Mouse (Mus musculus) G1E (cell line): ENCODE measurements around the gene B3galnt2. TPM values are rescaled to one million over a fixed set of nuclear protein-coding genes. Genes with fewer than 3 reads are reported as not detected.
"Not testable (repeated sequence)": the region's sequence is repeated elsewhere in the genome, so short reads cannot be mapped to it uniquely, and the experiment has no call there.

Source experiments
- ATAC-seq: 2 replicates; pipeline ENCODE4 v1.8.0; 2016; ENCODE audit warnings: mild to moderate bottlenecking; ENCODE audit not compliant: insufficient number of reproducible peaks, poor library complexity, low FRiP score, severe bottlenecking; ENCODE audit errors: extremely low read depth
- DNase-seq: peaks from one replicate; pipeline ENCODE4 v3.0.0; 2012; ENCODE audit warnings: low spot score
- H3K27me3 ChIP-seq: 2 replicates; pipeline ENCODE4 v1.6.1; 2012; ENCODE audit warnings: mild to moderate bottlenecking, low read length, inconsistent platforms; ENCODE audit not compliant: insufficient read depth
- H3K36me3 ChIP-seq: replicated peaks from 2 replicates; pipeline ENCODE3; 2012; ENCODE audit warnings: mild to moderate bottlenecking, inconsistent platforms
- H3K4me1 ChIP-seq: 2 replicates; pipeline ENCODE4 v1.6.1; 2012; ENCODE audit warnings: low read depth, low read length, inconsistent platforms, mixed read lengths; ENCODE audit not compliant: insufficient read depth
- H3K4me3 ChIP-seq: 2 replicates; pipeline ENCODE4 v1.5.1; 2012; ENCODE audit warnings: low read depth, mild to moderate bottlenecking, inconsistent platforms, low read length, moderate library complexity, mixed read lengths
- H3K9me3 ChIP-seq: replicated peaks from 2 replicates; pipeline ENCODE4 v1.6.1; 2012; ENCODE audit warnings: inconsistent platforms
- CTCF ChIP-seq: IDR thresholded peaks from 2 replicates; pipeline ENCODE4 v1.5.1; 2012; ENCODE audit warnings: low read depth, low read length, inconsistent platforms, mixed read lengths
- GATA1 ChIP-seq: IDR thresholded peaks from 2 replicates; pipeline ENCODE4 v1.6.1; 2012; ENCODE audit warnings: borderline replicate concordance, low read length, inconsistent platforms, mixed read lengths
- GATA2 ChIP-seq: IDR thresholded peaks from 2 replicates; pipeline ENCODE4 v1.6.1; 2012; ENCODE audit warnings: low read depth, low read length, inconsistent platforms, borderline replicate concordance
- POLR2AphosphoS5 ChIP-seq: IDR thresholded peaks from 2 replicates; pipeline ENCODE4 v1.6.1; 2012; ENCODE audit warnings: low read depth, low read length, inconsistent platforms; ENCODE audit not compliant: insufficient replicate concordance
- TAL1 ChIP-seq: conservative IDR thresholded peaks from 2 replicates; pipeline ENCODE4 v1.6.1; 2012; ENCODE audit warnings: low read depth, low read length, inconsistent platforms, mixed read lengths
- polyA plus RNA-seq: library from polyadenylated mRNA; stranded (reverse); fragments of >175 nt; gene quantifications from 2 replicates; pipeline ENCODE4 v1.2.3, GENCODE M21; 2012
- total RNA-seq, 2 experiments: library from RNA; stranded (forward) in 1 of 2; stranded (reverse) in 1 of 2; fragments of 200-1000 nt in 1 of 2; fragments of >200 nt in 1 of 2; fragmentation: Nextera tagmentation in 1 of 2; gene quantifications; 2 replicates each; pipeline ENCODE4 v1.2.3; 2014 to 2017

The B3galnt2 gene
- total and polyA plus RNA-seq, 3 experiments = 59.1 to 101 (median 73.3) TPM

DNA sequence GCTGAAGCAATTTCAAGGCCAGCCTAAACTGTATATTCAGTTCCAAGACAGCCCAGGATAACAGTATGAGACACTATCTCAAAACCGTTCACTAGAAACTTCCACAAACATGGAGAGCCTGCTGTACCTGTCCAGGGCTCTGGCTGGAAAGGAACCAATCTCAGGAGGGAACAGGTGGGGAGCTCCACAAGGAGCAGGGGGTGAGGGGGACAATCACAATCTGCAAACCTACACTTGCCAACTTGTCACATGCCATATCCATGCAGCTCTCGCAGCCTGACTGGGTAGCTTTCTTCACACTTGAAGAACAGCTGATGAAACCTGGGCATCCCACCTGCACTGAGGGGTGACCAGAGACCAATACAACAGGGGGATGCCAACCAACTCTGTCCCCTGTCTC, 59.7 kb downstream of the B3galnt2 start:
- peaks cover 95% of the 10 kb centered on the region for H3K36me3 ChIP-seq
- no peak overlapping the region for H3K4me3 ChIP-seq
- no peak for DNase-seq
- TF ChIP-seq POLR2AphosphoS5 (no peak), CTCF (no peak), GATA1 (no peak), TAL1 (no peak), GATA2 (no peak)
- ATAC-seq = no peak
- H3K9me3 ChIP-seq = no peaks in the 10 kb centered on the region
- H3K4me1 ChIP-seq = peaks cover 8% of the 10 kb centered on the region; the same call in 1 of the 2 replicates
- no peaks in the 10 kb centered on the region for H3K27me3 ChIP-seq

DNA sequence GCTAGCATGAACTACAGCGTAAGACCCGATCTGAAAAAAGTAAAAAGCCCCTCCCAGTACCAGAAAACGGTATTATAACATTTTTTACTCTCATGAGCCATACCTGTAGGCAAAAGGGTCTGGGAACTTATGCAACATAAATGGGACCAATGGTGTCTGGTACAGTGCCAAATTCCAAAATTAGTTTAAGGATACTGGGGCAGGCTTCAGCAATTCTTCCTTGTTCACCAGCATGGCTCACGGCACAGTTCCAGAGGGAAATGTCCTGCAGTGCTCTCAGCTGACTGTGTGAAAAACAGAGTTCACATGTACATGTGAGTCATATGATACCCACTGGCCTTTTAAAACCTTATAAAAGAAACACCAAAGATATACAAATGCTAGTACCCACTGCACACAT, 60.3 kb downstream of the B3galnt2 start:
- ATAC-seq = no peak
- Histone ChIP-seq H3K27me3 (no peaks in the 10 kb centered on the region), H3K36me3 (peaks cover 95% of the 10 kb centered on the region), H3K9me3 (no peaks in the 10 kb centered on the region), H3K4me1 (peaks cover 10% of the 10 kb centered on the region; the same call in 1 of the 2 replicates), H3K4me3 (no peak overlapping the region)
- no peak for DNase-seq
- TF ChIP-seq TAL1 = no peak

DNA sequence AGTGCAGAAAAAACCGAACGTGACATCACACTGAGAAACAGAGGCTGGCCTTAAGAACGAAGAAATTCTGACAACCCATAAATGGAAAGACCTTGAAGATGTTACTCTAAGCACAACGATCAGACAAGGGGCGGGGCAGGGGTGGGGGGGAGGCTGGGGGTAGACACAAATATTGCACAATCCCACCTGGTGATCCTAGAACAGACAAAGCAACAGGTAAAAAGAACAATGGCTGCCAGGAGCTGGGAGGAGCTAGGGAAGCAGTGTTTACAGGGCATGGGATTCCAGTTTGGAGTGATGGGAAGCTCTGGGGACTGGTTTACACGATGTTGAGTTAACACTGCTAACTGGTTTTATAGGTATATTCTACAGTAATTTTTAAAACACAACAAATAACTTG, 61.3 kb downstream of the B3galnt2 start:
- H3K27me3 ChIP-seq = no peaks in the 10 kb centered on the region
- H3K4me3 ChIP-seq = no peak overlapping the region
- peaks cover 90% of the 10 kb centered on the region for H3K36me3 ChIP-seq
- H3K9me3 ChIP-seq = no peaks in the 10 kb centered on the region
- H3K4me1 ChIP-seq = peaks cover 10% of the 10 kb centered on the region; the same call in 1 of the 2 replicates
- ATAC-seq (no peak), DNase-seq (no peak)
- TF ChIP-seq POLR2AphosphoS5 (no peak), GATA1 (no peak), TAL1 (no peak), CTCF (no peak), GATA2 (no peak)

DNA sequence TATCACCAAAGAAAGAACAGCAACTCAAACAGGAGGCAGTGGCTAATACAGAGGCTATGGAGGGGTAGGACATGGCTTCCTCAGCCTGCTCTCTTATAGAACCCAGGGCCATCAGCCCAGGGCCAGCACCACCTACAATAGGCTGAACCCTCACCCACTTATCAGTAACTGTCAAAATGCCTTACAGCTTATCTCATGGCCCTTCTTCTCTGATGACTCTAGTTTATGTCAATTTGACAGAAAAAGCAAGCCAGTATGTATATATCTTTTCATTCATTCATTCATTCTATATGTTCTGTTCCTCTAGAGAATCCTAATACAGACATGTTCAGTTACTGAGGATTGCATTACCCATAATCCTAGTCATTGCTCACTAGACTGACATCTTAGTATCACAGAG, 64.0 kb downstream of the B3galnt2 start:
- TF ChIP-seq GATA2 (no peak), POLR2AphosphoS5 (no peak), TAL1 (no peak), CTCF (no peak), GATA1 (no peak)
- peaks cover 65% of the 10 kb centered on the region for H3K36me3 ChIP-seq
- no peak overlapping the region for H3K4me3 ChIP-seq
- H3K9me3 ChIP-seq = no peaks in the 10 kb centered on the region
- H3K4me1 ChIP-seq = peaks cover 5% of the 10 kb centered on the region; the same call in 1 of the 2 replicates
- DNase-seq = no peak
- no peaks in the 10 kb centered on the region for H3K27me3 ChIP-seq
- ATAC-seq = no peak

DNA sequence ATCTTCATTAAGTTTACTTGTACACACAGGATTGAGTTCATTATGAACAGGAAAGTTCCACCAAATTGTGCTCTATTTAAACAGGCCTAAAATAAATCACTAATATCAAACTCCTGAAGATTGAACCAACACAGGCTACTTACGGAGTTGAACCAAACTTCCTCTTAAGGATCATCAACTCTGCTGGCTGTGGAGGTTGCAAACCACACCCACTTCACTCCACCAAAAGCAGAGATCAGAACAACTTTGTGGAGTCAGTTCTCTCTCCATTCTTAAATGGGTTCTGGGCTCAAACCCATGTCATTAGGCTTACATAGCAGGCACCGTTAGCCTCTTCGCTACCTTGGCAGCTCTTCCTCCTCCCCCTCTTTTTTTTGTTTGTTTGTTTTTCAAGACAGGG, 64.6 kb downstream of the B3galnt2 start:
- H3K36me3 ChIP-seq = peaks cover 60% of the 10 kb centered on the region
- no peak for ATAC-seq

DNA sequence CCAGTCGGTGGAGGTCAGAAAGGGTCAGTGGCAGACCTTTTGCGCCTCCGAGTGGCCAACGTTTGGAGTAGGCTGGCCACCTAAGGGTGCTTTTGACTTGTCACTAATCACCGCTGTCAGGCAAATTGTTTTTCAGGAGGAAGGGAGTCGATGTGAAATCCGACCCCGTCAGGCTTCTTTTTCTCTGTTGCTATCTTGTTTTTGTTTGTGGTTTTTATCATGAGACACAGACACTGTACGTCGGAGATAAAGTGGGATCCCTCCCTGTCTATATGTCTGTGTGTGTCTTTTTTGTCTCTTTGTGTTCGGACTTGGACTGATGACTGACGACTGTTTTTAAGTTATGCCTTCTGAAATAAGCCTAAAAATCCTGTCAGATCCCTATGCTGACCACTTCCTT, 67.1 kb downstream of the B3galnt2 start:
- H3K9me3 ChIP-seq, H3K4me3 ChIP-seq, H3K27me3 ChIP-seq, DNase-seq, ATAC-seq: not testable (repeated sequence)
- Histone ChIP-seq H3K4me1 (peaks cover 11% of the 10 kb centered on the region; the same call in 1 of the 2 replicates), H3K36me3 (peaks cover 46% of the 10 kb centered on the region)

More for the DNA sequence above, 64.6 kb downstream of the B3galnt2 start:
- TF ChIP-seq POLR2AphosphoS5 (no peak), GATA1 (no peak)
- Histone ChIP-seq H3K4me1 (peaks cover 5% of the 10 kb centered on the region; the same call in 1 of the 2 replicates), H3K27me3 (no peaks in the 10 kb centered on the region), H3K9me3 (no peaks in the 10 kb centered on the region), H3K4me3 (no peak overlapping the region)
- no peak for DNase-seq

DNA sequence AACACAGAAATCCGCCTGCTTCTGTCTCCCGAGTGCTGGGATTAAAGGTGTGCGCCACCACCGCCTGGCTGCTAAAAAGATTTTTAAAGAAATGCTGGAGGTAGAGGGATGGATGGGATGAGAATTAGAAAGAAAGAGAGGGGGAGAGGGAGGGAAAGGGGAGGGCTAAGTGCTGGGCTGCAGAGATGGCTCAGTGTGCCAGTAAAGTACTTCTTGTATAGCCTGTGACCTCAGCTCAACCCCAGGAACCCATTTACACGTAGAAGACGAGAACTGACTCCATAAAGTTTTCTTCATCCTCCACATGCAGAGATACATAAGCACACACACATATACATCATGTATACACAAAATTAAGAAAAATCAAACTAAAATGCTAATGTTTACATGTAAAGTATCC, 71.3 kb downstream of the B3galnt2 start:
- TF ChIP-seq TAL1 (no peak), CTCF (no peak), GATA2 (no peak), POLR2AphosphoS5 (no peak), GATA1 (no peak)

More for the DNA sequence above, 71.3 kb downstream of the B3galnt2 start:
- no peak for ATAC-seq
- H3K4me3 ChIP-seq = no peak overlapping the region
- H3K27me3 ChIP-seq = no peaks in the 10 kb centered on the region
- H3K9me3 ChIP-seq = no peaks in the 10 kb centered on the region
- H3K36me3 ChIP-seq = peaks cover 47% of the 10 kb centered on the region
- DNase-seq = no peak
- H3K4me1 ChIP-seq = peaks cover 22% of the 10 kb centered on the region
